Mouse (Mus musculus): ENCODE measurements around the gene Cops6.

Gene Cops6

GRCm38 (mm10) chr5:138160842-138161665 is at the start of gene Cops6:
TSS of gene Cops6 (plus strand) at chr5:138161071.
- DNase-seq (ENCODE audit: low read depth): peak; percentile 61

DNA sequence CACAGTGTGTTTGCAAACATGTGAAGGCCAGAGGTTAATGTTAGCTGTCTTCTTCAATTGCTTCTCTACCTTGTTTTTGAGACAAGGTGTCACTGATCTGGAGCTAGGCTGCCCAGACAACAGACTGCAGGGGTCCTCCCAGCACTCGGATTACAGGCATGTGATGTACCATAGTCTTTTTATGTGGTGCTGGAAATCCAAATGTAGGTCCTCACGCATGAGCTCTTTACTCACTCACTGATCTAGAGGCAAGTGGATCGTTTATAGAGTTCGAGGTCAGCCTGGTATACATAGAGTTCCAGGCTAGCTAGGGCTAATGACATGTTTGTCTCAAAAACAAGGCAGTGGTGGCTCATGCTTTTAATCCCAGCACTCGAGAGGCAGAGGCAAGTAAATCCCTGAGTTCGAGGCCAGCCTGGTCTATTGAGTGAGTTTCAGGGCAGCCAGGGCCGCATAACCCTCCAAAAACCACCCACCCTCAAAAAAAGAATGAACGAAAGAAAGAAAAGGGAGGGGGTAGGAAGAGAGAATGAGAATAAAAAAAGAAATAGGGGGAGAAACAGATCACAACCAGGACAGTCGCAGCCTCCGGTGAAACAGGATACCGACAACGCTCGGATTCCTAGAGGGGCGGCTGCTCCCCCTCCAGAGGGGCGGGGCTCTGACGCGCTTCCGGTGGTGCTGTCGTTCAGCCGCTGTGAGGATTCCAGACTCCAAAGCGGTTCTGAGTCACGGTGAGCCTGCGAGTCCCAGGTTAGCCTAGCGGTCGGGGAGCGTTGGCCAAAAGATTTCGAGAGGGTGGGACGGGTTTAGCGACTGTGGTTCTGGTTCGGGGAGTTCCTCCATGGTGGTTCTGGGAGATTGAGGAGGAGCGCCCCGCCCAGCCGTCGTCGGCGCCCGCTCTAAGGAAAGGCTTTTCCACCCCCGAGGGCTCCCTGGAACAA is 44.3 kb upstream of the Cops6 start, which contains the start of gene Zscan21:
Gene Zscan21, plus strand, starts transcription at position 649 of the 944 bp plus-strand sequence.
- DNase-seq (ENCODE audit: low read depth): peak; percentile 89

- peak; percentile 15 for DNase-seq (ENCODE audit: low read depth)
These were observed 43.5 kb upstream of the Cops6 start for GRCm38 (mm10) chr5:138117199-138118015.

GRCm38 (mm10) chr5:138118041-138118440 is 42.8 kb upstream of the Cops6 start:
- peak; percentile 7 for DNase-seq (ENCODE audit: low read depth)

DNA sequence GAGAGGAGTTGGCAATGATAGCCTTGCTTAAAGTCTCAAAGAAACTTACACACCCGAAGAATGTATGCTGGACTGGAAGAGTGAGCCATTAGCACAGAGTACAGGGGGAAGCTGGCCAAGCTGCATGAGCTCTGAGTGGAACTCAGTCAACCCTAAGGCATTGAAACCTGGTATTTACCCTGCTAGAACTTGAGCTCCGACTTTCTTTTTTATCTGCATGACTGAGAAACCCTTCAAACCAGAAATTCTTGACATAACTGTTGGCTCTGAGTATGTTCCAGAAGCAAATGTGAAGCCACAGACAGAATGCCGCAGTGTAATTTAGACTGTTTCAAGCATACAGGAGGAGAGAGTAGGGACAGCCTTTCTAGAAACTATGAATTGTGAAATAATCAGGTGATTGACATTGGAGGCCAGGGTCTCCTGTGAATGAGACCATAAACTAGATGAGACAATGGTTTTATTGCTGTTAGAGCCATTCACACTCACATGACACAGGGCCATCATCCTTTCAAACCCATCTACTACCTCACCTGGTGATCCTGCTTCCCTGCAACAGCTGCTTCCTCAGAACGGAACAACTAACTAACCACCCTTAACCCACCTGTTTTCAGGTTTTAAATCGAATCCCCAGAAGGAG is 28.3 kb upstream of the Cops6 start:
- no peak for DNase-seq (ENCODE audit: low read depth)

- no peak for DNase-seq (ENCODE audit: low read depth)
These were observed 23.6 kb upstream of the Cops6 start for GRCm38 (mm10) chr5:138137257-138137656.

DNA sequence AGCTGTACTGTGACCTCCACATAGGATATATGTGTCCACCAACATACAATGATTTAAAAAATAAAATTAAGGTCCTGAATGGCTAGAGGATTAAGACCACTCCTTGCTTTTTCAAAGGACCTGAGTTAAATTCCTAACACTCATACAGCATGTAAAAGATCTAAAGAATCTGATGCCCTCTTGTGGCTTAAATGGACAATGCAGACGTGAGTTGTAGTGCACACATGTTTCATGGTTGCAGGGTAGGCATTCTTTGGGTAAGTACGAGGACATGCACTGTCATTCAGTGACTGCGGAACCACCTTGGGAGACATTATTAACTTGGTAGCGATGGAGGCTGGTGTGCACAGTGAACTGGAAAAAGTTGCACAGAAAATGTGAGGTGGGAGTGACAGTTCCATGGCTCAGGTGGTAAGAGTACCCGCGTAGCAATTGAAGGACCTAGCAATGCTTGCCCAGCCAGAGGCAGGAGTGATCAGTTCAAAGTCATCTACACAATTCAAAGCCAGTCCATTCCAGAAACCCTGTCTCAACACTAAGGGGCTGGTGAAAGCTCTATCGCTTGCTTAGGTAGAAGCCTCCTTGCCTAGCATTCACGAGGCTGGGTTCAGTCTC is 22.8 kb upstream of the Cops6 start:
- DNase-seq (ENCODE audit: low read depth): peak; percentile 31

DNA sequence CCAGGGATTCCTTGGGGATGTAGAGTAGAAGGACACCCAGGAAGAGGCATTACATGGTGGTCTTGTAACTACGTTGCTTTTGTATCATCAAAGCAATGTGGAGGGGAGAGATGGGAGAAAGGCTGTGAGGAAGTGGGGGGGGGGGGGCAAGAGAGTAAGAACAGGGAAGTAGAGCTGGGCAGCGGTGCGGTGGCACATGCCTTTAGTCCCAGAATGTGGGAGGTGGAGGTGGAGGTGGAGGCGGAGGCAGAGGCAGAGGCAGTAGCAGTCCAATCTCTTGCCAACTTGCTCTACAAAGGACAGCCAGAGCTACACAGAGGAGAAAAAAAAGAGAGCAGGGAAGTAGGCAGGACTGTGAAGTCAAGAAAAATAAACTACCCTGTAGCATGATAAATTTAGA is 22.3 kb upstream of the Cops6 start:
- DNase-seq (ENCODE audit: low read depth): no peak

GRCm38 (mm10) chr5:138154390-138154789 is 6.5 kb upstream of the Cops6 start:
- no peak for DNase-seq (ENCODE audit: low read depth)

DNA sequence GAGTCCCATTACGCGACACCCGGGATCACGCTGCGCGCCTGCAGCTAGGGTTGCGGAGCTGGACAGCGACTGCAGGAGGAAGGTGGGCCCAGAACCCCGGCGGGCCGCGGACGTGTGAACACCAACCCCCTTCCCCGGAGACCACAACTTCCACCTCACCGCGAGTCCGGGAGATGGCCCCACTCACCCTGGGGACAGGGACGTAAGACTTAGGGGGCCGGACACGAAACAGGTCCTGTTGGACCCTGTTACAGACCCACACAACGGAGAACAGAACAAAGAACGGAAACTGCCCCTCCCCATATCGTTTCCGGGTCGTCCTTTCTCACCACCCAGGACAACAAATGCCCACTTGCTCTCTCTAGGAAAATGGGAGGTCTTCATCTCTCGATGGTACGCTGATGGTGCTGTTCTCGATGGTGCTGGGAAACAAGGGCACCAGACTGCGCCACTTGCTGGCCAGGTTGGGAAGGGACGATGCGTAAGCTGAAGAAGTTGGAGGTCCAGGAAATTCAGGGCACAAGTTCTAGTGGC is 5.4 kb upstream of the Cops6 start, which contains the start of gene Zfp113:
Gene Zfp113, minus strand, starts transcription at position 302 of the 534 bp plus-strand sequence.
- peak; percentile 96 for DNase-seq (ENCODE audit: low read depth)

GRCm38 (mm10) chr5:138160224-138160762 is 578 bp upstream of the Cops6 start:
- no peak for DNase-seq (ENCODE audit: low read depth)

GRCm38 (mm10) chr5:138163046-138163445 is 2.2 kb downstream of the Cops6 start:
- no peak for DNase-seq (ENCODE audit: low read depth)

DNA sequence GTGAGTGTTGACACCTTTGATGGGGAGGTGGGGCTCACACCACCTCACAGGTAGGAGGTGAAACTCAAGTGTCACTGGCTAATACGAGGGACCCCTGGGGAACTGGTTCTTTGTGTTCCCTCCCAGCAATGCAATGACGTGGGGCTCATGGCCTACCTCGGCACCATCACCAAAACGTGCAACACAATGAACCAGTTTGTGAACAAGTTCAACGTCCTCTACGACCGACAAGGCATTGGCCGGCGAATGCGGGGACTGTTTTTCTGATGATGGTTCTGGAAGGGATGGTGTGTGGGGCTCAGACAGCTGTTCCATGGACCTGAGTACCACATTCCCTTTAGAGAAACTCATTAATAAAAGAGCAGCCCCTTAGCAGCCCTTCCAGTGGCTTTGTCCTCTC is 2.7 kb downstream of the Cops6 start:
- DNase-seq (ENCODE audit: low read depth): no peak

DNA sequence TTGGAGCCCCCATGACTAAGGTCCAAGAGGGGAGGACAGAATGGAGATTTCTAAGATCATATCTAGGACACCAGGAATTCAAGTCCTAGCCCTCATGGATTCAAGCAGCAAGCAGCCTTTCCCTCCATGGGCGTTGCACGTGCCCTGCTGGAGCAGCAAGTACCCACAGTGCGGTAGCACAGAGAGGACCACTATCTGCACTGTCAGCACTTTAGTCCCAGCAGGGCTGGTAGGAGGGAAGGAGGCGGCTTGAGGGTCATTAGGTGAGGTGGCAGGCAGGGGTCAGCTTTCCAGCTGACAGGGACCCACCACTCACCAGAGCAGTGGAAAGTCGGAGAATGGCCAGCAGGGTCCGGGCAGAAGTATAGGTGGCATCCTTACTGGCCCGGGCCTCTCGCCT is 4.7 kb downstream of the Cops6 start:
- no peak for DNase-seq (ENCODE audit: low read depth)

DNA sequence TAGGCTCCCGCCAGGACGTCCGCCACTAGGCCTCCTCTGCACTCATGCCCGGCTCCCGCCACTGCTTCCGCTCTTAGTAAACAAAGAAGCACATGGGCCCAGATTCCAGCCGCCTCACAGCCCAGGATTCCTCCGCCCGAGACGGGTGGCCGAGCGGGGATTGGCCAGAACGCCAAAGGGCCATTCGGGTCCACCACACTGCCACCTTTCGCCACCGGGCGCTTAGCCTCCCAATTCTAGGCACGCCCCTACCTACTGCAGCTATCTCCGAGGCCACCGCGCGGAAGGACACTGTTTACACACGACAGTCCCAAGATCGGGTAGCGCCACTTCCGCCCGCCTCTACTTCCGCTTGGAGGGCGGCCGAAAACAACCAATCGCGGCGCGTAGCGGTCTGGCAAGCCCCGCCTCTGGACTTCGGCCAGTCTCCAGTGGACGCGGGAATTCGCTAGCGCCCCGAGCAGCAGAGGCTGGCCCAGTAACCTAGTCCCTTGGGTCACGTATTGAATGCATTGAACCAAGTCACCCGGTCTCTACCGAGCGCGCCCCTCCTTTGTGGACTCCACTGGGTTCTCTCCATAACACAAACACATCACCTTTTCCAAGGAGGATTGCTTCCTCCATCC is 10.2 kb downstream of the Cops6 start:
- DNase-seq (ENCODE audit: low read depth): peak; percentile 82

DNA sequence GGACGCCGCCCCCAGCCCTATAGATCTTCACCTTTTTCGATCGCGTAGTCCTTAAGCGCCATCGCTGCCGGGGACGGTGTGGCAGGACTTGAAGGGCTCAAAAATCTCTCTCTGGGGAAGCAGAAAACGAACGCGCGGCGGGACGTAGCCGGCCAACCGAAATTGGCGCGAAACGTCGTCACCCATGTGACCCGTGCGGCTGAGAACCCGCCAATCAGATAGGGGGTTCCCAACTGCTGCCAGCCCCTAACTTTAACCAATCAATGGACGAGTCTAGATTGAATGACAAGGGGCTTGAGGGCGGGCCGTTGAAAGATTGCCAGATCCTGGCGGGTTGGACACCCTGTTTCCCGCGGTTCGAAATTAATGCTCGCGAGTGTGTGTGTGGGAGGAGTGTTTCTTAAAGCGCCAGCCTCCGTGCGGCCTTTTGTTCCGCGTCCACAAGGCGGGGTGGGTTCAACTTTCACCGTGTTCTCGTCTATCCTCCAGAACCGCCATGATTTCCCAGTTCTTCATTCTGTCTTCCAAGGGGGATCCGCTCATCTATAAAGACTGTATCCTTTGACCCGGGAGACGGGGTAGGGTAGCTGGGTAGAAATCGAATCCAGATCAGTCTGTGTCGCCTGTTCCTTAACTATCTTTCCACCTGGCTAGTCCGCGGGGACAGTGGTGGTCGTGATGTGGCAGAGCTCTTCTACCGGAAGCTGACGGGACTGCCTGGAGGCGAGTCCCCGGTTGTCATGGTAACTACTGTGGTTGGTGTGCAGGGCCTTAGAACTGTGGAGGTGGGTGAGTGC is 11.0 kb downstream of the Cops6 start, which contains the start of the genes Ap4m1 and Mcm7:
Gene Ap4m1, plus strand, starts transcription at position 308 of the 797 bp plus-strand sequence.
Gene Mcm7, minus strand, starts transcription at position 728 of the 797 bp plus-strand sequence.
- DNase-seq (ENCODE audit: low read depth): peak; percentile 96

DNA sequence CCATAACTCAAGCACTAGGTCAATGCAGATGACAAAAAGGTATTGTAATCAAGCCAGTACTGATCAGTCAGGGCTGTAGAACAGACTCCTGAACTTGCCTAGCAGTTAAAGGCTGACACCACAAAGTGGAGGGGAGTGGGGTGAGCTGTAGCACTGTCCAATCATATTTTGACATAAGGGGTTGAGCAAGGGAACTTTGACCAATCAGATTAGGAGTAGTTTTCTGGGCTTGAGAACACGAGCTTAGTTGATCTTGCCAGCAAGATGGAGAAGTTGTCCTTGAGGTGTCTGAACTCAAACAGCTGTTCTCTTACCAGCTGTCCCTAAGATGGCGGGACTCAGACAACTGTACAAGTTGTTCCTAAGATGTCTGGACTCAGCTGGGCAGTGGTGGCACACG is 12.3 kb downstream of the Cops6 start:
- DNase-seq (ENCODE audit: low read depth): no peak

DNA sequence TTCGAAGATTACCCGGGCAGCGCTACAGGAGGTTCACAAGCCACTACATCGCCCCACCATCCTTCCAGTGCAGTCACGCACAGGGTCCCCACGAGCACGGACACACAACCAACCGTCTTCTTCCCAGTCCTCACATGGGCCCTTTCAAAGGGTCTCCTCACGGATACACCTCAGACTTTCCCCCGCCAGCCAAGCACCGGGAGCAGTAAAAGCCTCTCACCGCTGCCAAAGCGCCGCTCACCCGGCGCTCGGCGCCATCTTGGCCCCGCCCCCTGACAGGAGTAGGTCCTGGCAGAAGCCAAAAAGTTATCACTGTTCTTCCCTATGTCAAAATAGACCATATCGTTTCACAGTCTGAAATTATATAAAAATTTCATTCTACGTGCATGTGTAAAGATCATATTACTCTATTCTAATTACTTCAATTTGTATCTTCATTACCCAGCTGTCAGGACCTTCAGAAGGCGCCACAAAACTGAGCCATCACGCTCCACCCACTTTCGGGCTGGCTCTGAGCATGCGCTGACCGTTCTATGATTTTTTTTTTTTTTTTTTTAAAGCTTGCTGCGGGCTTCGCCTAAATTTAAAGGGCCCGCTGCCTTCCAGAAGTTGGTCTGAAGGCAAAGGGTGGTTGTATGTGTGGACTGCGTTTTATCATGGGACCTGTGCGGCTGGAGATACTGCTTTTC is 26.2 kb downstream of the Cops6 start, which contains the start of the genes Taf6 and Cnpy4:
Gene Taf6, minus strand, starts transcription at position 502 of the 689 bp plus-strand sequence.
Gene Cnpy4, plus strand, starts transcription at position 536 of the 689 bp plus-strand sequence.
- peak; percentile 79 for DNase-seq (ENCODE audit: low read depth)
